Mouse (Mus musculus): Measurements from ENCODE around the gene Plpp2.

- TF ChIP-seq CTCF (IDR thresholded peaks at IDR 0.05; ENCODE audit: control insufficient read depth, insufficient read depth, low read length) = no peak
- no peak for TF ChIP-seq POLR2A (IDR thresholded peaks at IDR 0.05; ENCODE audit: borderline replicate concordance, control insufficient read depth, low read depth, low read length)
Measured at GRCm38 (mm10) chr10:79557496-79557895, 23.9 kb upstream of the Plpp2 start.

Measured in bone marrow, adult 2 months (tissue).